Mouse (Mus musculus) testis, adult 2 months (tissue): Measurements from ENCODE around the gene Fbxl7. TPM values are rescaled to one million over a fixed set of nuclear protein-coding genes. Genes with fewer than 3 reads are reported as not detected.
"Not testable (repeated sequence)": the region's sequence is repeated elsewhere in the genome, so short reads cannot be mapped to it uniquely, and the experiment has no call there.

Experiments used
- H3K27ac ChIP-seq: fragments of 200-500 bp; 2 replicates; pipeline ENCODE4 v1.5.1; 2012; ENCODE audit warnings: low read depth, low read length; ENCODE audit not compliant: control insufficient read depth, insufficient read depth
- H3K27me3 ChIP-seq: fragments of 200-500 bp; 2 replicates; pipeline ENCODE4 v1.6.1; 2012; ENCODE audit warnings: mild to moderate bottlenecking, low read length, moderate library complexity; ENCODE audit not compliant: control insufficient read depth, insufficient read depth
- H3K36me3 ChIP-seq: fragments of 200-500 bp; 2 replicates; pipeline ENCODE4 v1.6.1; 2012; ENCODE audit warnings: mild to moderate bottlenecking, low read length; ENCODE audit not compliant: control insufficient read depth, insufficient read depth
- H3K4me1 ChIP-seq: fragments of 200-500 bp; 2 replicates; pipeline ENCODE4 v1.6.1; 2012; ENCODE audit warnings: low read length; ENCODE audit not compliant: control insufficient read depth, insufficient read depth
- H3K4me3 ChIP-seq: fragments of 200-500 bp; 2 replicates; pipeline ENCODE4 v1.5.1; 2012; ENCODE audit warnings: low read depth, mild to moderate bottlenecking, low read length, moderate library complexity, mixed read lengths; ENCODE audit not compliant: control insufficient read depth
- CTCF ChIP-seq: fragments of 200-500 bp; IDR thresholded peaks from 2 replicates; pipeline ENCODE4 v1.5.1; 2012; ENCODE audit warnings: low read depth, mild to moderate bottlenecking, inconsistent platforms, low read length, moderate library complexity; ENCODE audit not compliant: control insufficient read depth, insufficient read depth, insufficient replicate concordance
- POLR2A ChIP-seq: fragments of 200-500 bp; IDR thresholded peaks from 2 replicates; pipeline ENCODE4 v1.6.1; 2012; ENCODE audit warnings: low read depth, mild to moderate bottlenecking, inconsistent platforms, low read length, moderate library complexity; ENCODE audit not compliant: control insufficient read depth
- polyA plus RNA-seq: library from polyadenylated mRNA; depleted of rRNA; stranded (reverse); fragments of >200 nt; gene quantifications from 2 replicates; pipeline ENCODE4 v1.2.3, GENCODE M21; 2012

Fbxl7 gene
- polyA plus RNA-seq, 1 experiment = 0.56 TPM

DNA sequence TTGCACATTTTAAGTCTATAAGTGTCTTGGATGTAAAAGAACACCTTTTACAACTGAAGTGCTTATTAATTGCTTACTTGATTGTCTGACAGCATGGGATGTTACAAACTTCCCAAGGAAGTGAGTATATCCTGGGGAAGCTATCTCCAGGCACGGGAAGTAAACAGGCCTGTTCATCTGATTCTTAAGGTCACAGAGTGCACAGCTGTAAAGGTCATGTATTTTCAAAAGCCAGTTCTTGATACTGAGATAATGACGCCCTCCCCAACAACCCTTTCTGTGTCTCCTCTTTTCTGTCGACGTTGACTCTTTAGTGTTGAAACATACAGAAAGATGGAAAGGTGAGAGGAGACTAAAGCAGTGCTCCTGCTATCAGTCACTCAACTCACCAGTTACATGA is 116.3 kb downstream of the Fbxl7 start:
- no peaks in the 10 kb centered on the region for H3K36me3 ChIP-seq
- TF ChIP-seq CTCF (no peak), POLR2A (no peak)
- H3K4me3 ChIP-seq = no peak overlapping the region
- no peaks in the 10 kb centered on the region for H3K27me3 ChIP-seq
- no peak overlapping the region for H3K27ac ChIP-seq
- no peaks in the 10 kb centered on the region for H3K4me1 ChIP-seq

DNA sequence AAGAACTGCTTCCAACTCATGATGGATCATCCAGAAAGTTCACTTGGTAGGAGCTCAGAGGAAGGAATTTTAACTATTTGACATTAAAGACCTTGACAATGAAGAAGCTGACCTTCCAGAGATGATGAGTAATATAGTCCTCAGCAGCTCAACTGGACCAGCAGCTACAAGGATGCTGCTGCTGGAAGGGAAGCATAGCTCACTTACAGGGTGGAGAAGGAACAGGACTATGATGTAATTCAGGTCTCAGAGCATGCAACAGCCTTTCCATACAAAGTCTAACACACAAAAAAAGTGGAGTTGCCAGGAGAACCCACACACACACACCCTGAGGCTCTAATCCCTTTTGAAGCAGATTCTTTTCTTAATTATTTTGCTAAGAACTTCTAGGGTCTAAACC is 119.7 kb downstream of the Fbxl7 start:
- Histone ChIP-seq H3K4me1 (no peaks in the 10 kb centered on the region), H3K27me3 (no peaks in the 10 kb centered on the region), H3K36me3 (no peaks in the 10 kb centered on the region), H3K4me3 (no peak overlapping the region), H3K27ac (no peak overlapping the region)
- no peak for TF ChIP-seq CTCF
- TF ChIP-seq POLR2A = no peak

DNA sequence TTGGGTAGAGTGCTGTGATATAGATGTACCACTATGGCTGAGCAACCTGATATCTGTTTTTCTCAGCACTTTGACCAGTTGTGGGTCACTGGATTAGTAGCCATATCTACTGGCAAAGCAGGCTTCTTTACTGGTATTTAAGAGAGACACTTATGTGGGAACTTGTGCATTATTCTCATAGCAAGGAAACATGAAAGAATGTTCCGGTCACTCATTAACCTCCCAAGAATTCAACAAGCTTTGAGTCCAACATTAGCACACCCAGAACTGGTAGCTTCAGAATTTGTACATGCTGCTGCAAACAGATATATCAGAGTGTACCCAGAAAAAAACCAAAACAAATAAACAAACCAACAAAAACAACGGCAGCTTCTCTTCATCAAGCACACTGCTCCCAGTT is 120.5 kb downstream of the Fbxl7 start:
- TF ChIP-seq POLR2A (no peak), CTCF (no peak)
- H3K36me3 ChIP-seq = no peaks in the 10 kb centered on the region
- no peaks in the 10 kb centered on the region for H3K27me3 ChIP-seq
- H3K4me1 ChIP-seq = no peaks in the 10 kb centered on the region
- no peak overlapping the region for H3K4me3 ChIP-seq
- H3K27ac ChIP-seq = no peak overlapping the region

DNA sequence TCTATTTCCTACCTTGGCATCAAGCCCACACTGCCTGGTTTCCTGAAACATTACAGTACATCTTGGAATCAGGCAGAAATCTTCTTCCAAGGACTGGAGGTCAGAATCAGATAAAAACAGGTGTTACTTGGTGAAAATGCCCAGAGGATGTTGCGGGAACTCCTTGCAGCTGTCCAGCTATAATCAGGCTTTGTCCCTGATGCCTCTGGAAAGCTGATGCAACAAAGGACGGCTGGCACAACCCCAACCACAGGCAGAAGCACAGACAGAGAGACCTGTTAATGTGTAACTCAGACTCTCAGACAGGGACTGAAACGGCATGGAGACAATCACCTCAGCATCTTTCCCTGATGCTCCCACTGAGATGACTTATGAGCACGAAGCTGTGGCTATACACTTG is 133.7 kb downstream of the Fbxl7 start:
- H3K4me1 ChIP-seq = no peaks in the 10 kb centered on the region
- no peaks in the 10 kb centered on the region for H3K36me3 ChIP-seq
- no peak for TF ChIP-seq CTCF
- H3K27me3 ChIP-seq = no peaks in the 10 kb centered on the region
- no peak overlapping the region for H3K4me3 ChIP-seq
- H3K27ac ChIP-seq = no peak overlapping the region

DNA sequence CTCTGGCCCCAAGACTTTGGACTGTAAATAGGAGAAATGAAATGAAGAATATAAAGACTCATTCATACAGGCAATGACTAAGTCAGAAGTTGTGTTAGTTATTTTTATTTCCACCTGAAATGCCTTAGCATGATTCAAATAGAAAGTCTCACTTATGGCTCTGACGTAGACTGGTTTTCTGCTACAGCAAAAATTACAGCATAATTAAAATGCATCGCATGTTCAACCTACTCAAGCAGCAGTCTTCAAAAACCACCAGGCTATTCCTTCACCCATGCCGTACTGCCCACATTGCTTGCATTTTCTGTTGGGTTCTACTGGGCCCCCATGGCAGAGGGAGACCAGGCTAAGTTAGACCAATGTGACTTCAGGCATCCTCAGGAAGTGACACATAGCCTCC is 146.9 kb downstream of the Fbxl7 start:
- H3K27ac ChIP-seq = no peak overlapping the region
- H3K36me3 ChIP-seq = no peaks in the 10 kb centered on the region
- H3K27me3 ChIP-seq = no peaks in the 10 kb centered on the region
- H3K4me3 ChIP-seq = no peak overlapping the region
- H3K4me1 ChIP-seq = no peaks in the 10 kb centered on the region
- no peak for TF ChIP-seq POLR2A
- TF ChIP-seq CTCF = no peak

DNA sequence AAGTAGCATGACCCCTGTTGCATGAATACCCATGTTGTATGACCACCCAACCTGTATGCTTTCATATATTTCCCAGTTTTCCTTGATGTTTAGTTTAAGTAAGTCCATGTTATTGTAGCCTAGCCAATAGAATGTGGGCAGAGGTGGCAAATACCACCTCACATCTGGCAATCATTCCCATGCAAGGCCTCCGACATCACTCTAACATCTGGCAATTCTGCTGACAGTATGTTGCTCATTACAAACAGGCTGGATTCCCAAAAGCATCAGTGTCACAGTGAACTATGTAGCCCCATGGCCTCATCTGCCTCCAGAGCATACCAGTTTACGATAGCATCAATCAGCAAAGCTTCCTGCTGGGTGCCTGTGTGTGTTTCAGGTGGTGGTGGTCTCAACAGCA is 163.0 kb downstream of the Fbxl7 start:
- Histone ChIP-seq H3K27ac (no peak overlapping the region), H3K4me1 (no peaks in the 10 kb centered on the region), H3K36me3 (no peaks in the 10 kb centered on the region), H3K27me3 (no peaks in the 10 kb centered on the region), H3K4me3 (no peak overlapping the region)
- no peak for TF ChIP-seq POLR2A
- no peak for TF ChIP-seq CTCF

DNA sequence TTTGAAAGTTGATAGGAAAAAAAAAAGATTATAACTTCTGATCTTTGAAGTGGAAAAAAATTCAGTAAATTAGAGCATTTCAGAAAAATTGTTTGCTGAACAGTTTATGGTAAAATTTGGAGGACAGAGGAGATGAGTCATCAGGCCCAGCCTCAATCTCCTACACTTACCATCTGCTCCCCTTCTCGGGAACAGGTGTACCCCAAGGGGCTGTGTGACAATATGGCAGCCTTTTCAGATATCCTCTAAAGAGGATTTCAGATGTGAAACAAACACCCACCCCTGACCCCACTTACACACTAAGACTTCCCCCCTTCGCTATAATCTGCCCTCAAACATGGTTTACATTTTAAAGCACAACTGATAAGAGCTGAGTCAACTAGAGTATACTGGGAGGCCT is 164.6 kb downstream of the Fbxl7 start:
- H3K36me3 ChIP-seq = no peaks in the 10 kb centered on the region
- no peak overlapping the region for H3K4me3 ChIP-seq
- no peak overlapping the region for H3K27ac ChIP-seq
- TF ChIP-seq POLR2A = no peak
- no peak for TF ChIP-seq CTCF
- no peaks in the 10 kb centered on the region for H3K27me3 ChIP-seq
- H3K4me1 ChIP-seq = no peaks in the 10 kb centered on the region

DNA sequence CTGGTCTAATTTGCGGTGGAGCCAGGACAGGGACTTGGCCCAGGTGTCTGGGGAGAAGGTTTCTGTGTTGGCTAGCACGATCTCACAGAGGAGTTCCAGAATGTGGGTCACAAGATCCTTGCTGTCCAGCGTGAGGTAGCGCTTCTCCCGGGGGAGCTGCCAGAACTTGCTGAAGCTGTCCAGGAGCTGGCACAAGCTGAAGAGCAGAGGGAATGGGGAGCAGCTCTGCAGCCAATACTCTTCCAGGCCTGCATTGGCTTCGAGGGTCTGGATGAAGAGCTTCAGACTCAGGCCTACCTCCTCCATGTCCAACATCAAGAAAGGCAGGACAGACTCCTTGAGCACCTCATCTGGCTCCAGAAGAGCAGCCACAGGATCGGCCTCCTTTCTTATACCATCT is 166.0 kb downstream of the Fbxl7 start:
- H3K4me3 ChIP-seq, H3K36me3 ChIP-seq, H3K27ac ChIP-seq, H3K27me3 ChIP-seq, H3K4me1 ChIP-seq: not testable (repeated sequence)
